Mouse (Mus musculus) c-Kit-negative CD71-positive TER-119-positive erythroid progenitor cells, embryonic 14.5 days (primary cell): Measurements from ENCODE around the gene Psmb6.
A peak's percentile ranks its signal among the peaks of the same experiment; 100 is the strongest.
"Not testable (repeated sequence)": the region's sequence is repeated elsewhere in the genome, so short reads cannot be mapped to it uniquely, and the experiment has no call there.

Experiments used
- DNase-seq: peaks from one replicate; pipeline ENCODE4 v3.0.0-alpha.2; 2013; ENCODE audit warnings: low read depth, low spot score

The Psmb6 gene

GRCm38 (mm10) chr11:70523306-70523989, 1.7 kb upstream of the Psmb6 start:
- not testable (repeated sequence) for DNase-seq

- no peak for DNase-seq
Measured at GRCm38 (mm10) chr11:70524782-70525181, 385 bp upstream of the Psmb6 start.

GRCm38 (mm10) chr11:70525726-70526125, 559 bp downstream of the Psmb6 start:
- no peak for DNase-seq

GRCm38 (mm10) chr11:70526211-70526610, 1.0 kb downstream of the Psmb6 start:
- no peak for DNase-seq

- no peak for DNase-seq
Measured at GRCm38 (mm10) chr11:70528610-70529009, 3.4 kb downstream of the Psmb6 start.

- DNase-seq, result not testable (repeated sequence)
Measured at GRCm38 (mm10) chr11:70531065-70531464, 5.9 kb downstream of the Psmb6 start.

GRCm38 (mm10) chr11:70532839-70533238, 7.7 kb downstream of the Psmb6 start, which contains the start of gene Gm40193:
TSS of gene Gm40193 (minus strand) at chr11:70532939.
- DNase-seq, result no peak

GRCm38 (mm10) chr11:70539423-70539822, 14.3 kb downstream of the Psmb6 start:
- DNase-seq, result no peak

- no peak for DNase-seq
Measured at GRCm38 (mm10) chr11:70539877-70540587, 14.9 kb downstream of the Psmb6 start, which contains the start of gene Pld2. TSS of gene Pld2 (plus strand) at chr11:70540064.

- no peak for DNase-seq
Measured at GRCm38 (mm10) chr11:70540928-70541327, 15.8 kb downstream of the Psmb6 start.

GRCm38 (mm10) chr11:70541415-70541814, 16.2 kb downstream of the Psmb6 start:
- DNase-seq, result no peak

- DNase-seq, result no peak
Measured at GRCm38 (mm10) chr11:70544496-70544895, 19.3 kb downstream of the Psmb6 start.

- DNase-seq, result no peak
Measured at GRCm38 (mm10) chr11:70551526-70551925, 26.4 kb downstream of the Psmb6 start.

GRCm38 (mm10) chr11:70553940-70554339, 28.8 kb downstream of the Psmb6 start:
- DNase-seq, result no peak

GRCm38 (mm10) chr11:70557545-70557944, 32.4 kb downstream of the Psmb6 start:
- DNase-seq, result no peak

- no peak for DNase-seq
Measured at GRCm38 (mm10) chr11:70561937-70562286, 36.7 kb downstream of the Psmb6 start.

GRCm38 (mm10) chr11:70562287-70562994, 37.3 kb downstream of the Psmb6 start, which contains the start of gene Mink1:
TSS of gene Mink1 (plus strand) at chr11:70562881.
- peak; percentile 44 for DNase-seq

GRCm38 (mm10) chr11:70562995-70563469, 37.9 kb downstream of the Psmb6 start:
- DNase-seq, result no peak

GRCm38 (mm10) chr11:70563470-70564275, 38.5 kb downstream of the Psmb6 start:
- no peak for DNase-seq

- DNase-seq, result no peak
Measured at GRCm38 (mm10) chr11:70564276-70564873, 39.2 kb downstream of the Psmb6 start.

GRCm38 (mm10) chr11:70566586-70566985, 41.4 kb downstream of the Psmb6 start:
- no peak for DNase-seq
